Mouse (Mus musculus): Measurements from ENCODE around the gene Pus1.

GRCm38 (mm10) chr5:110778263-110778662 lies 2.2 kb downstream of the Pus1 start:
- TF ChIP-seq POLR2A (IDR thresholded peaks at IDR 0.05; ENCODE audit: borderline replicate concordance, extremely low read depth, low read depth, low read length) (no peak), CTCF (IDR thresholded peaks at IDR 0.05; ENCODE audit: insufficient read depth, low read length) (no peak)

Data from lung, adult 2 months (tissue).